Mouse (Mus musculus): ENCODE measurements at regions not wholly inside any gene's neighbourhood (a gene's known extent, or its start where the extent isn't known, plus 50 kb on each side); places are given as distances from the start of the nearest gene placed in this dataset.

DNA sequence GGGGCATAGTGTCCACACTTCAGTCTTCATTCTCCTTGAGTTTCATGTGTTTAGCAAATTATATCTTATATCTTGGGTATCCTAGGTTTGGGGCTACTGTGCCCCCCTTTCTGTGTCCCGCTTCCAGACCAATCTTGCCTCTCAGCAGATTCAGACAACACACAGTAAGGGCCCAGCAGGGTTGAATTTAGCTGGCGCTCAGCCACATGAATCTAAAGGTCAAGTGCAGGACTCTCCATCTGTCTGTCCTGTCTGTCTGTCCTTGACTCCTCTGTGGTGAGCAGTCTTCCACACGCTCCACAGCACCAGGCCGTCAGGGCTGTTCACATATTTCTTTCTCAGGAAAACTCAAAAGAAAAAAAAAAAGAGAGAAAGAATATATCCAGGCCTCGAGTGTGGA, 255.5 kb upstream of the Kdm8 start:
- TF ChIP-seq CTCF (conservative IDR thresholded peaks at IDR 0.05; ENCODE audit: low read length), result no peak
- TF ChIP-seq NANOG (IDR thresholded peaks at IDR 0.05; ENCODE audit: borderline replicate concordance, low read length), result no peak
- no peak for TF ChIP-seq POU5F1 (IDR thresholded peaks at IDR 0.05; ENCODE audit: borderline replicate concordance, low read length)
